Mouse (Mus musculus) hindbrain, embryonic 11.5 days (tissue): ENCODE measurements around the gene Pkmyt1. TPM values are rescaled to one million over a fixed set of nuclear protein-coding genes. Genes with fewer than 3 reads are reported as not detected.

ENCODE experiments used
- ATAC-seq: fragments of 200-750 bp; cut with Nextera tagmentation; 2 replicates; pipeline ENCODE4 v1.8.0; 2017; ENCODE audit warnings: mild to moderate bottlenecking, moderate TSS enrichment, moderate library complexity; ENCODE audit not compliant: low FRiP score
- DNase-seq: peaks from one replicate; pipeline ENCODE4 v3.0.0-alpha.2; 2015; ENCODE audit warnings: low spot score
- H3K27ac ChIP-seq: fragments of 300-500 bp; sonication (generic); 2 replicates; pipeline ENCODE4 v1.5.1; 2014; ENCODE audit warnings: mild to moderate bottlenecking, low read depth, low read length
- H3K27me3 ChIP-seq: fragments of 300-500 bp; sonication (generic); 2 replicates; pipeline ENCODE4 v1.6.1; 2014; ENCODE audit warnings: mild to moderate bottlenecking, low read length, moderate library complexity, mixed read lengths; ENCODE audit not compliant: control insufficient read depth, insufficient read depth
- H3K36me3 ChIP-seq: fragments of 300-500 bp; sonication (generic); 2 replicates; pipeline ENCODE4 v1.6.1; 2014; ENCODE audit warnings: mild to moderate bottlenecking, low read length, moderate library complexity, mixed read lengths; ENCODE audit not compliant: control insufficient read depth, insufficient read depth
- H3K4me1 ChIP-seq: fragments of 300-500 bp; sonication (generic); replicated peaks from 2 replicates; pipeline ENCODE4 v1.6.1; 2014; ENCODE audit warnings: low read length, mixed read lengths; ENCODE audit not compliant: control insufficient read depth, insufficient read depth
- H3K4me2 ChIP-seq: fragments of 300-500 bp; sonication (generic); replicated peaks from 2 replicates; pipeline ENCODE4 v1.6.1; 2014; ENCODE audit warnings: mild to moderate bottlenecking, low read depth, low read length
- H3K4me3 ChIP-seq: fragments of 300-500 bp; sonication (generic); 2 replicates; pipeline ENCODE4 v1.5.1; 2014; ENCODE audit warnings: low read depth, low read length
- H3K9ac ChIP-seq: fragments of 300-500 bp; sonication (generic); 2 replicates; pipeline ENCODE4 v1.6.1; 2014; ENCODE audit warnings: low read depth, low read length
- H3K9me3 ChIP-seq: fragments of 300-500 bp; sonication (generic); 2 replicates; pipeline ENCODE4 v1.6.1; 2016; ENCODE audit warnings: low read length; ENCODE audit not compliant: control insufficient read depth
- WGBS: fragments of 180-500 bp; shearing (Covaris S2); extraction: QIAGEN DNeasy Blood & Tissue Kit; methylation state at CpG from one replicate; pipeline ENCODE4 v1.1.7; 2014; 5-methylcytosine and 5-hydroxymethylcytosine counted together
- polyA plus RNA-seq: library from polyadenylated mRNA; unstranded; fragments of >200 nt; fragmentation: Nextera tagmentation; extraction: Ambion mirVana; gene quantifications from 2 replicates; pipeline ENCODE4 v1.2.1, GENCODE M21; 2014

The Pkmyt1 gene
- polyA plus RNA-seq, 1 experiment from 2014 or later = 30.2 TPM

DNA sequence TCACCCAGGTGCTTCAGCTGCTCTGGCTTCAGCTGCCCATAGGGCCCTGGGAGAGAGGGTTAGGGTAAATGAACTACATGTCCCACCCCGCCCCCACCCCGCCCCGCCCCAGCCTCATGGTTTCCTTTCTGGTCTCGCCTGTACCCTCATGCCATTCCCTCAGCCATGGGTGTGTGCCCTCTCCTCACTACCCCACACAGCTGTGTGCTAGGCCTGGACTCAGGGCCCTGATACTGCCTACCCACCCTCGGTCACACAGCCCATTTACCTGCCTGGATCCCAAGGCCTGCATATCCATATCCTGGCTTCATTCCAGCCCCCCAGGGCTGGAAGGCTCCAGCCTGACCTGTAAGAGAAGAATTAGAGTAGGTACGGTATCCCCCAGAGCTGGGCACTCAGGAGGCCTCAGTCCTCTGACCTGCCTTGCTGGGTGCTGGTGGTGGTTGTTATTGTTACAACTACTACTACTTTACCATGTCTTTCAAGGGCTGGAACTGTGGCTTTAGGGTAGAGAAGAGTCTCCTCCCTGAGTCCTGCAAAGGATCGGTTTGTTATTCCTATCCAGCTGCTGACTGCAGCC is 20.5 kb upstream of the Pkmyt1 start:
- ATAC-seq = 0 out of 2 replicates have a peak, but pooled peaks have one; percentile 3
- Histone ChIP-seq H3K4me2 (no peak overlapping the region), H3K27me3 (no peaks in the 10 kb centered on the region), H3K9ac (no peak overlapping the region), H3K4me3 (no peak overlapping the region), H3K4me1 (no peaks in the 10 kb centered on the region), H3K36me3 (no peaks in the 10 kb centered on the region), H3K27ac (no peak overlapping the region), H3K9me3 (no peaks in the 10 kb centered on the region)
- 75% methylated on average over 7 of the region's 7 CpGs for WGBS
- DNase-seq = no peak

DNA sequence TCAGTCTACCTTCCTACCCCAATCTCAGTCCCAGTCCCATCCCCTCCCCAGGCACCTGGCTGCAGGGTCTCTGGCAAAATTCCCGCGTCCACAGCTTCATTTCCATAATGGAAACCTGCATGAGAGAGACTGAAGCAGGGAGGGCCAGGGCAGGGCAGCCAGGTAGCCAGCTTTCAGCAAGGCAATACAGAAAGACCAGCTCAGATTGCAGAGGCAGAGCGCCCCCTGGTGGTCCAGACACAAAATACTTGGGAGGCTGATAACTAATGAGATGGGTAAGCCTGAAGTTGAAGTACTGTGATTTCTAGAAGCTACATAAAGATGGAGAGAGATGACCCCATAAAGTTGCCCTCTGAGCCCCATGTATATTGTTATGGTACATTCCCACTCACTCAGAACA is 19.9 kb upstream of the Pkmyt1 start:
- peak; percentile 68; the same call in 1 of the 2 replicates for ATAC-seq
- Histone ChIP-seq H3K36me3 (no peaks in the 10 kb centered on the region), H3K27ac (no peak overlapping the region), H3K27me3 (no peaks in the 10 kb centered on the region), H3K4me2 (no peak overlapping the region), H3K4me1 (no peaks in the 10 kb centered on the region), H3K4me3 (no peak overlapping the region), H3K9me3 (no peaks in the 10 kb centered on the region), H3K9ac (no peak overlapping the region)
- DNase-seq = peak; percentile 86
- 2% methylated on average over 3 of the region's 3 CpGs for WGBS

DNA sequence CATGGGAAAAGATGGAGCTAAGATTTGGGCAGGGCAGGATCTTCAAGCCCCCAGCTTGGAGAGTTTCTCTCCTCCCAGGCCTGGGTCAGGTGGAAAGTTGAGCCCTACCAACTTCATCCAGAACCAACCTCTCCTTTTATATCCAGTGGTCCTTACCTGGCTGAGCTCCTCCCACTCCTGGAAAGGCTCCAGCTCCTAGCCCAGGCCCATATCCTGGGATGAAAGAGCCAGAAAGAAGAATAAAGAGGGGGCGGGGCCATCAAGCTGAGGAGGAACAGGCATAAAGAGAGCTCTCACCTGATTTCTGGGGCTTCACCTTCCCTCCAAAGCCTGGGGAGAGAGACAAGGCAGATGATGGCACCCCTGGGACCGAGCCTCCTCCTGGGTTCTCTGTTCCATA is 9.1 kb upstream of the Pkmyt1 start:
- no peak overlapping the region for H3K27ac ChIP-seq
- no peak overlapping the region for H3K9ac ChIP-seq
- H3K27me3 ChIP-seq = no peaks in the 10 kb centered on the region
- no peaks in the 10 kb centered on the region for H3K36me3 ChIP-seq
- ATAC-seq = no peak
- no peaks in the 10 kb centered on the region for H3K4me1 ChIP-seq
- H3K9me3 ChIP-seq = no peaks in the 10 kb centered on the region
- WGBS = 55% methylated on average over 2 of the region's 2 CpGs
- H3K4me3 ChIP-seq = no peak overlapping the region
- no peak overlapping the region for H3K4me2 ChIP-seq
- DNase-seq = no peak

DNA sequence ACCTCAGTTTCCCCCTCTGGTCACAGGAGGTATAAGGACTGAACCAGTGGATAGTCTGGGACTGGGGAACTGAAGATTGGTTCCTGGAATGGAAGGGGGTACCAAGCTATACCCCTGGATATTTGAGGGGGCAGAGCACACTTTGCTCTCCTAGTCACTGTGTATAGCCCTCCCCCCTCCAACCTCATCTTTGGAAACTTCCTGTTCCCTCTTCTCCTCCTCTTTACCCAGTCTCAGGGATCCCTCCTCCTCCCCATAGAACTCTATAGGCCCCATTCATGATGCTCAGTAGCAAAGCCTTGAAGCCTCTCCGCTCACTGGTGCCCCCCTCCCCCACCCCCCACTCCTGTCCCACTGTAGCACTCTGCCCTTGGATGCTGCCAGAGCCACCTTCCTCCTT is 6.7 kb upstream of the Pkmyt1 start:
- Histone ChIP-seq H3K27ac (no peak overlapping the region), H3K27me3 (no peaks in the 10 kb centered on the region), H3K4me2 (no peak overlapping the region), H3K4me1 (no peaks in the 10 kb centered on the region), H3K9ac (no peak overlapping the region), H3K4me3 (no peak overlapping the region), H3K9me3 (no peaks in the 10 kb centered on the region), H3K36me3 (no peaks in the 10 kb centered on the region)
- 21% methylated on average over 1 of the region's 1 CpGs for WGBS
- DNase-seq = no peak
- no peak for ATAC-seq

DNA sequence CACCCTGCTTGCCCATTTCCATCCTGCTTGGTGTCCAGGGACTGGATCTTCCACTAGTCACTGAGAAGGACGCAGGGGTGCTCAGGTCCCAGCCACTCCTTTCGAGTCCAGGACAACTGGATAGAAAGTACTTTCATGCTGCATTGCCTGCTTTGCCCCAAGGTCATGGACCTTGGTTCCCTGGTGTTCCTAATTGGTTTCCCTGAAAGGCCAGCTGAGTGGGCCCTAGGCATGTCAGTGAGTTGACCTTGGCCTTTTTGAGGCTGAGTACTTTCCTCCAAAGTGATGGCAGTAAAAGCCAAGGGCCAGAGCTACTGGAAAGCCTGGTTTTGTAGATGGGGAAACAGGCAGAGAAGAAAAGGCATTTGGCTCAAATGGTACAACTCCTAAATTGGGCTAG is 4.2 kb upstream of the Pkmyt1 start:
- H3K4me1 ChIP-seq = no peaks in the 10 kb centered on the region
- ATAC-seq = no peak
- H3K27me3 ChIP-seq = no peaks in the 10 kb centered on the region
- DNase-seq = no peak
- no peak overlapping the region for H3K27ac ChIP-seq
- H3K4me3 ChIP-seq = no peak overlapping the region
- WGBS = 80% methylated on average over 2 of the region's 2 CpGs
- no peaks in the 10 kb centered on the region for H3K36me3 ChIP-seq
- H3K4me2 ChIP-seq = no peak overlapping the region
- no peak overlapping the region for H3K9ac ChIP-seq
- no peaks in the 10 kb centered on the region for H3K9me3 ChIP-seq

DNA sequence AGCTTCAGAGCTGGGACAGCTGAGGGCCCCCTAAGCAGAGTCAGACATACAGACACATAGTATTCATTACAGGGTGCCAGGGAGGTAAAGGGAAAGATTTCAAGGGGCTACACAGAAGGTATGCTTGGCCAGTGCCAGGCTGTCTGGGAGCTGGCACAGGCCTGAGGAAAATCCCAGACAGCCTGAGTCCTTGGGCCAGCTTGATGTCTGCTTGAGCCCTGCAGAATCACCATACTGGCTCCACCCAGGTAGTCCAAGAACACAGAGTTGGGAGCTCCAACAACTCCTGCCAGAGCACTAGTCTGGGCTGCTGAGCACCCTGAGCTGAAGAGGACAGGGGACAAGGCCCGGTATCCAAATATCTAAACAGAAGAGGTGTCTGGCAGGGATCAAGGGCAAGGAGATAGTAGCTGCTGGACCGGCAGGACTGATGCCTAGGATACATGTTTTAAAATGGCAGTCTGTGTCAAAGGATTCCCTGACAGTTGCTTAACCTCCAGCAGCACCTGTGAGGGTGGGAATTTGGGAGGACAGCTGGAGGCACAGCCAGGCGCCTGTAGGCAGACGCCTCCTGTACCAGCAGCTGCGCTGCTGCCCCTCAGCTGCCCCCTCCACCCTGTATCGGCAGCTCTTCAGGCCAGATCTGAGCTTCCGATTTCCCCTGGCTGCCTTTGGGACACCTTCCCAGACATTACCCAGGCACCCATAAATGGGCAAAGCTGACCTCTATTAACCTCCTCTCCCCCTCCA is 3.6 kb upstream of the Pkmyt1 start, which contains the start of gene 1520401A03Rik:
Gene 1520401A03Rik (minus strand): TSS at position 408 of the 750 bp plus-strand sequence.
- Histone ChIP-seq H3K9me3 (no peaks in the 10 kb centered on the region), H3K27me3 (no peaks in the 10 kb centered on the region), H3K36me3 (no peaks in the 10 kb centered on the region), H3K4me2 (no peak within 1 kb of the TSS), H3K9ac (no peak within 1 kb of the TSS), H3K4me3 (no peak within 1 kb of the TSS), H3K27ac (no peak within 1 kb of the TSS), H3K4me1 (no peaks in the 10 kb centered on the region)
- ATAC-seq (no peak), DNase-seq (no peak)
- 74% methylated on average over 7 of the region's 7 CpGs for WGBS

DNA sequence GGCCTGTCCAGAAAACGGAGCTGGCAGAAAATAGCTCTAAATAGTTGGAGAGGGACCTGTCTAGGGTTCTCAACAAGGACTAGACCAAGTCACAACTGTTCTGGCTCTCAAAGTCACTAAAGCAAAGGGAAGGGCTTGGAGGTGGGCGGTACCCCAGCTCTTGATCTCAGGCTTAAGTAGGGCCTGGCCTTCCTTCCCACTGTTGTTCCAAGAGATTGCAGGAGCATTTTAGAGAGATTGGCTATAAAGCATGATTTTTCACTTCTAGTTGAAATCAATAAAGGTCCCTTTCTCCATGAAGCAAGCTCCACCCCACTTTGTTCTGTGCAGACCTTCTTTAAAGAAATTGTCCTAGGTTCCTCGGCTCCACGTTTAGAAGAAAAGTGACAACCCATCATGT is 659 bp upstream of the Pkmyt1 start:
- H3K27ac ChIP-seq = no peak overlapping the region
- WGBS = 60% methylated on average over 4 of the region's 4 CpGs
- peak overlapping the region; percentile 76 for H3K9ac ChIP-seq
- no peaks in the 10 kb centered on the region for H3K27me3 ChIP-seq
- no peak overlapping the region for H3K4me3 ChIP-seq
- H3K9me3 ChIP-seq = no peaks in the 10 kb centered on the region
- no peaks in the 10 kb centered on the region for H3K36me3 ChIP-seq
- H3K4me1 ChIP-seq = no peaks in the 10 kb centered on the region
- no peak for ATAC-seq
- peak overlapping the region; percentile 94 for H3K4me2 ChIP-seq
- DNase-seq = no peak

DNA sequence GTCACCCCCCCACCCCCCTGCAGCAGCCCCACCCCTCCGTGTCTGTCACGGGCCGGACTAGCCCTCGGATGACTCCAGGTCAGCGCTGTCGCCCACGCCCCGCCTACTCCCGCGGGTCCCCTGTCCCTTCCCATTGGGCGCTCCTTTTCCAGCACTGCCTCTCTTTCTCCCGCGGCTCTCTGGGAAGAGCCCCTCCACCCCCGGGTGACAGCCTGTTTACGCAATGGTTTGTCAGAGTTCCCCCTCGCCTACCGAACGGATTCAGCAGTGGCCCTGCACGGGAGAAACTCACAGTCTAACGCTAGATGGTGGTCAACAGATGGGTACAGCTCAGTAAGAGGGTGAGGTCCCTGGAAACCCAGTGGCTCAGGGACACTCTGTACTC is 614 bp downstream of the Pkmyt1 start:
- DNase-seq = peak; percentile 79
- no peaks in the 10 kb centered on the region for H3K36me3 ChIP-seq
- H3K27ac ChIP-seq = peak overlapping the region; percentile 56; the same call in 1 of the 2 replicates
- H3K4me2 ChIP-seq = peak overlapping the region; percentile 94
- H3K4me1 ChIP-seq = no peaks in the 10 kb centered on the region
- no peaks in the 10 kb centered on the region for H3K27me3 ChIP-seq
- under 1% methylated on average over 20 of the region's 20 CpGs for WGBS
- H3K4me3 ChIP-seq = peak overlapping the region; percentile 85
- peak overlapping the region; percentile 76 for H3K9ac ChIP-seq
- ATAC-seq = peak; percentile 88
- no peaks in the 10 kb centered on the region for H3K9me3 ChIP-seq

DNA sequence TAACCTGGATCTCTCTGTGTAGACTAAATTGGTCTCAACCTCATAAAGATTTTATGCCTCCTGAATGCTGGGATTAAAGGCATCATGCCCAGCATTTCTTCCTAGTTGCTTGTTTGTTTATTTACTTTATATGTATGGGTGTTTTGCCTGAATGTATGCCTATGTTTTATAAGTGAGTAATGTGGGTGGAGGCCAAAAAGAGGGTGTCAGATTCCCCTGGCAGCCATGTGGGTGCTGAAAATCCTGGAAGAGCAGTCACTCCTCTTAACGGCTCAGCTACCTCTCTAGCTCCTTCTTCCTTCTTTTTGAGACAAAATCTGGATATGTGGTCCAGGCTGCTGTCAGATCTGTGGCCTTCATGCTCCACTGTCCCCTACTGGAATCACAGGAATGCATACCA is 4.3 kb downstream of the Pkmyt1 start:
- no peak overlapping the region for H3K4me3 ChIP-seq
- no peaks in the 10 kb centered on the region for H3K4me1 ChIP-seq
- no peak overlapping the region for H3K27ac ChIP-seq
- no peaks in the 10 kb centered on the region for H3K36me3 ChIP-seq
- no peak for ATAC-seq
- H3K9me3 ChIP-seq = no peaks in the 10 kb centered on the region
- no peaks in the 10 kb centered on the region for H3K27me3 ChIP-seq
- H3K9ac ChIP-seq = no peak overlapping the region
- H3K4me2 ChIP-seq = no peak overlapping the region
- 75% methylated on average over 1 of the region's 1 CpGs for WGBS
- DNase-seq = no peak
